Mouse (Mus musculus) right cerebral cortex, postnatal 25 days (tissue): ENCODE measurements around the gene Olfr622.

Experiments
- DNase-seq: peaks from one replicate; pipeline ENCODE4 v3.0.0; 2022

The Olfr622 gene

GRCm38 (mm10) chr7:103642602-103643001 lies at the start of gene Olfr622:
Gene Olfr622, minus strand, starts transcription at chr7:103642702.
- no peak for DNase-seq

- DNase-seq, result no peak
Observed at GRCm38 (mm10) chr7:103682420-103682819, 39.9 kb upstream of the Olfr622 start, which contains the start of gene Olfr625-ps1. Gene Olfr625-ps1, plus strand, starts transcription at chr7:103682720.

- no peak for DNase-seq
Observed at GRCm38 (mm10) chr7:103671091-103671490, 28.6 kb upstream of the Olfr622 start, which contains the start of gene Olfr624. Gene Olfr624, minus strand, starts transcription at chr7:103671191.

GRCm38 (mm10) chr7:103663598-103663997 lies 21.1 kb upstream of the Olfr622 start, which contains the start of gene Olfr623:
Gene Olfr623, minus strand, starts transcription at chr7:103663698.
- DNase-seq, result no peak

- no peak for DNase-seq
Observed at GRCm38 (mm10) chr7:103644070-103644469, 1.6 kb upstream of the Olfr622 start.

- no peak for DNase-seq
Observed at GRCm38 (mm10) chr7:103636795-103637194, 5.7 kb downstream of the Olfr622 start.

- no peak for DNase-seq
Observed at GRCm38 (mm10) chr7:103612434-103612833, 30.1 kb downstream of the Olfr622 start, which contains the start of gene Olfr620. Gene Olfr620, minus strand, starts transcription at chr7:103612534.

- no peak for DNase-seq
Observed at GRCm38 (mm10) chr7:103607425-103607824, 35.1 kb downstream of the Olfr622 start.

GRCm38 (mm10) chr7:103600275-103600674 lies 42.2 kb downstream of the Olfr622 start, which contains the start of gene Olfr619:
Gene Olfr619, plus strand, starts transcription at chr7:103600575.
- DNase-seq, result no peak

- no peak for DNase-seq
Observed at GRCm38 (mm10) chr7:103589803-103590202, 52.7 kb downstream of the Olfr622 start, which contains the start of gene Olfr618. Gene Olfr618, plus strand, starts transcription at chr7:103590103.
